Mouse (Mus musculus) heart, postnatal 36 days (tissue): ENCODE data around the gene Capza2. TPM values are rescaled to one million over a fixed set of nuclear protein-coding genes. Genes with fewer than 3 reads are reported as not detected.

Experiments used
- DNase-seq, 2 experiments: peaks; one replicate each; pipeline ENCODE4 v3.0.0; 2021 to 2022
- intact Hi-C: fragments of 180-260 bp; cut with DNase I; formaldehyde crosslinking; loops from one replicate; pipeline ENCODE4 v1.15.1; 2025
- total RNA-seq, 2 experiments: library from RNA; stranded (reverse); gene quantifications; 2 replicates each; pipeline ENCODE4 v1.2.3; 2021

Gene Capza2
- total RNA-seq, 2 experiments from 2014 or later: 145 TPM

DNA sequence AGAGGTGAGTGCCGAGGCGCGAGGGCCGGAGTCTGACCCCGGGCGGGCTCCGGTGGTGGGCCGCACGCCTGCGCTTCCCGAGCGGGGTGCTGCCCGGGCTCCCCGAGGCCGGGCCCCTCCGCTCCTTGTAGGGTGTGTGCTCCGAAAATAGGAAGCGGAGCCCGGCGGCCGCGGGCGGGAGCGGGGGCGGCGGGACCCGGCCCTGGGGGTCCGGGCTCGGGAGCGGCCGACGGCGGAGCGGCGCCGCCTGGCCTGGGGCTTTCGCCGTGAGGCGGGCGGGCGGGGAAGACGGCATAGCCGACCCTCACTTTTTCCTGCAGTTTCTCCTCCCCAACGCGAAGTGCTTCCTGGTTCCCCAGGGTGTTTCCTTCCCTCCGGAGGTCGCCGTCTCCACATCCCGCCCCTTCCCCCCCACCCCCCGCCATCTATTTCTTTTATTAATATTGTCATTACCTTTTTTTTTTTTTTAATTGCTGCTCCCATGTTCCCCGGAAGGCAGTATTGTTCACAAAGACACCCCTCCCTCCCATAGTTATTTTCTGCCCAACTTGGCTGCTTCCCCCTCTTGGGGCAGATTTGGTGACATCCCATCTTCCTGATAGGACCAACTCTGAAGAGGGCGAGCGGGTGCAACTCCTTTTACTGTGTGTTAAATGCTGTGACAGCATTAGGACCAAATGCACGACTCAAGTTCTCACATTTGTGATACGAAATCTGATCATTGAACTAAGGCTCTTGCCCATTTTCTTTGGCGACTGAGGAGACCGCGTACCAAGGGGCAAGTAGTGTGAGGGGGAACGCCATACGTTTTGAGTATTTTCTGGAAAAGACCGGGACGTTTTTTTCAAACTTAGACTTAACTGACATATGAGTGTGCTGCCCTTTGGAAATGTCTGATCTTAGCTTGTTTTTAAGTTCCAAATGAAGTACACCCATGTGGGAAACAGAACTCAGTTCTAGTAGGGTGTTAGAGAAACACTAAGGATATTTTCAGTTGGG, 1.5 kb downstream of the Capza2 start:
- intact Hi-C loops: loop anchor here (5.0 kb wide), 1 partner anchor 55 kb away; the partner anchor contains the start of gene St7
- peak; percentile 46 to 59 for DNase-seq

DNA sequence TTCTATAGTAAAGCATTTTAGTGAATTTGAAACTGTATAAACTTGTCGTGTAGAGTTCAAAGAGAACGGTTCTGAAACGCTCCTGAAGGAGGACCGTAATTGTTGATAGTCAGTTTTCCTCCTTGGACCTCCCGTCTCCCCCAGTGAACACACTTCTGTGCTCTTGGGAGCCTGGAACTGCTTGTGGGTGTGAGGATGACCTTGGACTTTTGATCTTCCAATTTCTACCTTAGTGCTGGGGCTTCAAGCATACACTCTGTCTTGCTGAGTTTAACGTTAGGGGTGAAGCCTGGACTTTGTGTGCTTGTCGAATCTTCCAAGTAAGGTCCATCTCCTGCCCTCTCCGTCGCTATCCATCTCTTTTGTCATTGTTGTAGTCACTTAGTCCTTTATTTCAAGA, 4.0 kb downstream of the Capza2 start:
- no peak for DNase-seq
- intact Hi-C loops: no loop called here

- DNase-seq: no peak
- intact Hi-C loops: no loop called here
These were observed 6.7 kb downstream of the Capza2 start for GRCm38 (mm10) chr6:17642739-17643138.

GRCm38 (mm10) chr6:17646107-17646506, 10.1 kb downstream of the Capza2 start:
- intact Hi-C loops: no loop called here
- no peak for DNase-seq

- no peak for DNase-seq
- intact Hi-C loops: no loop called here
These were observed 16.1 kb downstream of the Capza2 start for GRCm38 (mm10) chr6:17652132-17652531.

DNA sequence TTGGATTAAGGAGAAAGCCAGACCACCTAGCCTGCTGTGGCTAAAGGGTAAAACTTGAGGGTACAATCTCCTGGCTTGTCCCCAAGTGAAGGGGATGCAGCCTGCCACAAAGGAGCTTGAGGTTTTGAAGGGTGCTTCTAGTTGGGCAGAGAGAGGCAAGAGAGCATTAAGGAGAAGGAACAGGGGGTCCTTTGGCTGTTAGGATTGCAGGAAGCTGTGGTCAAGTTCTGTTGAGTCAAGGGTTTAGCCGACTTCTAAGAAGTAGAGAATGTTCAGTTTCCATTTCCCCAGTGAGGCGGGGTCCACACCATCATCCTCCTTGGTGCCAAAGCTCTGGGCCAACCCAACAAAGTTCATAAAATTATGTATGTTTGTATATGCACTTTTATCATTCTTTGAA, 19.0 kb downstream of the Capza2 start:
- DNase-seq: no peak
- intact Hi-C loops: loop anchor here (2.0 kb wide), 1 partner anchor 14 kb away; no protein-coding TSS in a partner anchor

DNA sequence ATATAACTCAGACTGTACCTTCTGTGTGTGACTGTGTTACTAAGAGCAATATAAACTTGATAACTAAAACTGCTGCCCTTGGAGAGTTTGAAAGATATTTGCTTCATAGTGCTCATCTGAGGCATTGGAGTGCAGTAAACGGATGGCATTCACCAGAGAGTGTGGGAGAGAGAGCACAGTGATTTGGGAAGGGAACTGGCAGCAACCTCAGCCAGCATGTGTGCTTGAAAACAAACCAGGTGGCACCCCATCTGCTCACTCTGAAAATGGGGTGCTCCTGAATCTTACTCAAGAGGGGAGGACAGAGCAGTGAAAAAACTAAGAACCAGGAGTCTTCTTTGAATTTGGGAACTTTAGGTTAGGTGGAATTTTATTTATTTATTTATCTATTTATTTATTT, 21.3 kb downstream of the Capza2 start:
- intact Hi-C loops: no loop called here
- no peak for DNase-seq

- intact Hi-C loops: no loop called here
- no peak for DNase-seq
These were observed 29.3 kb downstream of the Capza2 start for GRCm38 (mm10) chr6:17665348-17665747.

GRCm38 (mm10) chr6:17666024-17666423, 30.0 kb downstream of the Capza2 start:
- DNase-seq: no peak
- intact Hi-C loops: no loop called here

- no peak for DNase-seq
- intact Hi-C loops: loop anchor here (2.0 kb wide), 1 partner anchor 13 kb away; no protein-coding TSS in a partner anchor
These were observed 31.8 kb downstream of the Capza2 start for GRCm38 (mm10) chr6:17667813-17668212.

DNA sequence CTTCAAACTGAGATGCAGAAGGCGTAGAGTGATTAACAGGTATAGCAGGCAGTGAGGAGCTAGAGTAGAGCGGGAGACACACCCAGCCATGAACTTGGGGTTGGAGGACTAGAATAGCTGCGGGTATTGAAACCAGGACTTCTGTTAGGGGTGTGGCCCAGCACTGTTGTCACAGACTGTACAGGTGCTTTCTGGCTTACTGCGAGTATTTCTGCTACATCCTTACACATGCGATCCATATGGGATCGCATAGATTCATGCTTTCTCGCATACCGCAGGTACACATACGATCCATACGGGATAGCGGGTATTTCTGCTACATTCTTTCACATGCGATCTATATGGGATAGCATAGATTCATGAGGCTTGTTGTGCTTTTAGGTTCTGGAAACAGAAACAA, 32.3 kb downstream of the Capza2 start:
- DNase-seq: no peak
- intact Hi-C loops: loop anchor here (2.0 kb wide), 1 partner anchor 14 kb away; no protein-coding TSS in a partner anchor

GRCm38 (mm10) chr6:17669826-17670225, 33.8 kb downstream of the Capza2 start:
- intact Hi-C loops: loop anchor here (2.0 kb wide), 1 partner anchor 15 kb away; no protein-coding TSS in a partner anchor
- DNase-seq: no peak

GRCm38 (mm10) chr6:17675019-17675756, 39.2 kb downstream of the Capza2 start:
- intact Hi-C loops: loop anchor here (1.0 to 5.0 kb wide), 3 partner anchors 47 to 402 kb away; no protein-coding TSS in a partner anchor
- DNase-seq: peak; percentile 59 to 74

GRCm38 (mm10) chr6:17677008-17677407, 41.0 kb downstream of the Capza2 start:
- DNase-seq: no peak
- intact Hi-C loops: loop anchor here (2.0 to 5.0 kb wide), 3 partner anchors 18 to 400 kb away; no protein-coding TSS in a partner anchor

DNA sequence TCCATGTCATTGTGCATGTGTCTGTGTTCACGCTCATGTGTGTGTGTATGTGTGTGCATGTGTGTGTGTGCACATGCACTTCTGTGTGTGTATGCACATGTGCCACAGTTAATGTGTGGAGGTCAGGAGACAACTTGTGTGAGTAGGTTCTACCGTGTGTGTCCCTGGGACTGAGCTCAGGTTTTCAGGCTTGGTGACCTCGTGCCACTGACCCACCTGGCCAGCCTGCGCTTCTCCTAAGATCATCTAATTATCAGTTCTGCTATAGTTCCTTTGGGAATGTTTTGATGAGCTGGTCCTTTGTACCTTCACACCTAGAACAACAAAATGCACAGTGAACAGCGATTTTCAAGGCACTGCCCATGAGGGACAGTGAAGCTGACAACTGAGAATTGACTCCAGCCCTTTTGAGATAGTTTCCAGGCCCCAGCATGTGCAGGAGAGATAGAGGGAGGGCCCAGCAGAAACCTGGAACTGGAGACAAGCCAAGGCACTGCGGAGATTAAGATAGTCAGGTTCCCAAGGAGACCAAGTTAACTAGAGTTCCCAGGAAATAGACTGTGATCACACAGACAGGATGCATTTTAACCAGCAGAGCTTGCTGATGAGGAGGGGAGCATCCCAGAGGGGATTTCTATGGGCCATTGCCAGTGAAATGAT, 44.4 kb downstream of the Capza2 start:
- DNase-seq: no peak
- intact Hi-C loops: no loop called here

DNA sequence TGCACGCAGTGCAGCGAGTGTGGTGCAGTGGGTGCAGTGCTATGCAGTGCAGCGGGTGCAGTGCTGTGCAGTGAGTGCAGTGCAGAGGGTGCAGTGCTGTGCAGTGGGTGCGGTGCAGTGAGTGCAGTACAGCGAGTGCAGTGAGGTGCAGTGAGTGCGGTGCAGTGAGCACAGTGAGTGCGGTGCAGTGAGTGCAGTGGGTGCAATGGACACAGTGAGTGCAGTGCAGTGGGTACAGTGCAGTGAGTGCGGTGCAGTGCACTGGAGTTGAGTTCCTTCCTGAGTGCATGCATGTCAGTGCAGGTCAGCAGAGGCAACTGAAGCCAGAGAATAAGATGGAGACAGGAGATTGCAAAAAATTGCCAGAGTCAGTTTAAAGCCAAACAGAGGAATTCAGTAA, 45.8 kb downstream of the Capza2 start:
- DNase-seq: no peak
- intact Hi-C loops: no loop called here

GRCm38 (mm10) chr6:17688676-17689075, 52.6 kb downstream of the Capza2 start:
- intact Hi-C loops: no loop called here
- no peak for DNase-seq

DNA sequence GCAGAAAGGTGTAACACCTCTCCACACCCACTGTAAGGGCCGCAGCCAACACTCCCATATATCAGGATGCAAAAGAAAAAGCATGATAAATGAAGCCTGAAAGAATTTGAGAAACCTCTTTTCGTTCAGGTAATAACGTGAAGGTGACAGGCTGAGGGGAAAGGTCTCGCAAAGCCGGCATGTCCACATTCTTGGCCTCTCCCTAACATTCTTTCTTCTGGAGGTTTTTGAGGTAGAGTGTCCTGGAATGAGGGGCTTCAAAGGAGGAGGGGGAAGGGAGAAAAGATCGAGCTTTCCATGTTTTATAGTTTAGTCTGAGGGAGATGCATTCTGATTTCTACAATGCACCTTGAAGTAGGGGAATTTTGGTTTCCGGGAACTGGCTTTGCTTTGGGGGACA, 56.6 kb downstream of the Capza2 start, which contains the start of gene St7:
Gene St7, plus strand, starts transcription at position 287 of the 400 bp plus-strand sequence.
- intact Hi-C loops: loop anchor here (5.0 kb wide), 1 partner anchor 55 kb away; the partner anchor contains the start of gene Capza2
- no peak for DNase-seq

DNA sequence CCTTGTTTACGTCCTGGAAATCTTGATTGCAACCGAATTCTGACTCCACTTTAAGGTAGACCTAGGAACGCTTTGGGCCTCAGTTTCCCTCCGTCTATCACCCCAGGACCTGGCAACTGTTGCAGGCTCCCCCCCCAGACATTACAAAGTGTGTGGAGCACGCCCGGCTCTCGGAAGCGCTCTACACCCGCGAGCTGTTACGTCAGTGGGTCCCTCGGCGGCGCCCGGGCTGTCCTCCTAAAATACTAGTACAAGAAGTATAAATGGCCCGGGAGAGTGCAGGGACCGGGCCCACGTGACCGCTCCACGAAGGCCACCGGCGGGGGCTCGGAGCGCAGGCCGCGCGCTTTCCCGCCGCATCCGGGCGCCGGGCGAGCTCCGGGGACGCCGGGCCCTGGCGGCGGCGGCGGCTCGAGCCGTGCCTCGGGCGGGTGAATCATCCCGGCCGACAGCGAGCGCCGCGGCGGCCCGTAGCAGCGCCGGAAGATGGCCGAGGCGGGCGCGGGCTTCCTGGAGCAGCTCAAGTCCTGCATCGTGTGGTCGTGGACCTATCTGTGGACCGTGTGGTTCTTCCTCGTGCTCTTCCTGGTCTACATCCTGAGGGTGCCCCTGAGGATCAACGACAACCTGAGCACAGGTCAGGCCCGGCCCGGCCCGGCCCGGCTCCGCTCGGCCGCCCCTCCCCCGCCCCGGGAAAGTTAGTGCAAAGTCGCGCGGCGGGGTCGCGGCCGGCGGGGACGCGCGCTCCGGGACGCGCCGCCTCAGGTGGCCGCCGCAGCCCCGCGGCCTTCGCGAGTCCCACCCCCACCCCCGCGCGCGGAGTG, 57.9 kb downstream of the Capza2 start:
- intact Hi-C loops: loop anchor here (2.0 to 5.0 kb wide), 3 partner anchors 17 to 57 kb away; partner anchors contain the start of gene Capza2
- peak; percentile 71 to 81 for DNase-seq
